Mouse (Mus musculus): ENCODE data around the gene Exoc3l.

DNA sequence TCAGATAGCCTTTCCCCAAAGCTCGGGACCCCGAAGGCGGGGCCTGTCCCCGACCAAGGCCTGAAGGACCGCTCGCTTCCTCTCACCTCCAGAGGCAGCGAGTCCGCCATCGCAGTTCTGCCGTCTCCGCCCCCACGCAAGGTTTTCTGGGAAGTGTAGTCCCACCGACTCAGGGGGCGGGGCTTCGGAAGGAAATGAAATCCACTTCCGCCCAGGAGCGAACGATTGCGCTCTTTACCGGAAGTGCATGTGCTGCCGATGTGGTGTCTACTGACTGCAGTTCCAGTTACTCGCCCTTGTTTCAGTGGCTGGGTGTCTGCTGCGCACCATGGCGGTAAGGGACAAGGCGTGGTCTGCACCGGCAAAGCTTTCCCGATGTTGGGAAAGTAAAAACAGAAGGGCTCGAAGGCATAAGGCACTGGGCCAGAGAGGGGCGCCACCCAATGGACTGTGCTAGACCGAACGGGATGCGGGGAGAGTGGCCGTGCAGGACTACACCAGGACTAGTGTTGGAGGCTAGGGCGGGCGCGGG is 30.3 kb upstream of the Exoc3l start, which contains the start of the genes Lrrc29 and Tmem208:
- peak; percentile 53; the same call in 1 of the 2 replicates for TF ChIP-seq CTCF (IDR thresholded peaks at IDR 0.05; ENCODE audit: extremely low read depth, insufficient read length, insufficient replicate concordance, low read depth, low read length)
- TF ChIP-seq POLR2A (IDR thresholded peaks at IDR 0.05; ENCODE audit: low read depth, low read length) = peak; percentile 67

Data from small intestine, adult 2 months (tissue).